Mouse (Mus musculus) urinary bladder, adult 18-20 months (tissue): ENCODE data around the gene Tfdp1.

ENCODE experiments used
- DNase-seq, 2 experiments: peaks; one replicate each; pipeline ENCODE4 v3.0.0; 2022; ENCODE audit warnings: low spot score in 2 of 2, mixed read lengths in 2 of 2

Gene Tfdp1

DNA sequence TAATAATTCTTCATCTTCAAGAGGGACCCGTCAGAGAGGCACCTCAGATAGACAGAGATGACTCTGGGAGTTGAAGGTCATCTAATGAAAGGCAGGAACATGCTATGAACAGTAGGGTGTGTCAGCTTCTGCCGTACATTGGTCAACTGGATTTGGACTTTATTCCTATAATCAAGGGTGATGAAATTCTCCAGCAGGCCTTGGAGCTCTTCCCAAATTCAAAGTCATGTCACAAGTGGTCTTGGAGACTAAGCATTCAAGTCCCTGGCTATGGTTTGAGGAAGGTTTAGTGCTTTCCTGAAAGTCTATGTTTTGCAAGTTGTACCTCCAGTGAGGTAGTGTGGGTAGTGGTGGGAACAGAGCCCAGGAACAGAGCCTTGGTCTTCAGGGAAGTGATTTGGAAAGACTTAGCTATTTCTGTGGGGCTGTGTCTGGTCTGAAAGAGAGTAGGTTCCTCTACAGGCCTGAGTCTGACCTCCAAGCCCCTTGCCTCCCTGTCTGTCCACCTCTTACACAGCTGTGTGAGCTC lies 80.6 kb downstream of the Tfdp1 start:
- DNase-seq, result no peak

DNA sequence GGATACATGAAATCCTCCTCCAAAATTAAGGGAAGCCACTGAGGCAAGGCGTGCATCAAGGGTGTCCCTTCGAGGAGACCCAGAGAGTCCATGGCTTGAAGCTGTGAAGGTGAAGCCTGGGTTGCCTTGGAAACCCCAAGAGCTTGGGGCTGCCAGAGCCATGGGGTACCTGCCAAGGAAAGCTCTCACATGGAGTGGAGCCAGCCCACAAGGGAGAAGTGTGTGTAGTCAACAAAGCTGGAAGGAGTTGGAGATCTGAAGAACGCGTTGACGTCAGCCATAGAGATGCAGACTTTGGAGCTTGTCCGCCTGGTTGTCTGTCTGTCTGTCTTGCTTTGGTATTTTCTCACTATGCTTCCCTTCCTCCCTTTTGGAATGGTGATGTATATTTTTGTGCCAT lies 82.4 kb downstream of the Tfdp1 start:
- no peak for DNase-seq

DNA sequence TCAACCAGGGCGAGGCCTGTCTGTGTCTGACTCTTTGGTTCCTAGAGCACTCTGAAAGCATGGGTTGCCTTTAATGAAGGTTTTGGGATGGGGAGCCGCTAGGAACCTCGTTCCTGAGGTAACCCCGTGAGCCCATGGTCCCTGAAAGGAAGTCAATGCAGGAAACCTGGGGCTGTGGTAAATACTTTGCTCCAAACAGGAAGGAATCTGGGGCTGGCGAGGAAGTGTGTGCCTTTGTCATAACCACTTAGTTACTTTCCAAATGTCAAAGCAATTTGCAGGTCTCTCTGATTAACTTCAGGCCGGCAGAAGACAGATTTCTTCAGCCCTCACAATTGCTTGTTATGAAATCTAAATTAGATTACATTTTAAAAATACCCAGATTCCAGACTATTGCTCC lies 88.8 kb downstream of the Tfdp1 start:
- DNase-seq, result no peak
